Comparison of ENCODE assay signal across 9 mouse cellular contexts in genomic region chr5:103161196-103161540, GRCm38 (mm10). TPM values are rescaled to one million over a fixed set of nuclear protein-coding genes. Genes with fewer than 3 reads are reported as not detected.
DNase-seq lines count a peak whose midpoint lies in the region; ATAC-seq lines count a peak whose summit lies in the region.
"Had no signal": no experiment of that assay in that cellular context is flagged by ENCODE, and none has a peak within 500 bp of the region (broad histone marks: within the 10 kb centered on the region; RNA-seq: fewer than 3 reads in every experiment).

No protein-coding gene starts in this region.

- H3K36me3 ChIP-seq in hindbrain, embryonic 10.5 days: no peaks in the 10 kb centered on the region

- peak overlapping the region; percentile 83 for H3K27ac ChIP-seq in hindbrain, embryonic 10.5 days

- peaks cover 22% of the 10 kb centered on the region for H3K4me1 ChIP-seq in hindbrain, embryonic 10.5 days (replicated peaks)

- peak; percentile 91 for DNase-seq in R1 (ENCODE audit: low read depth, low spot score)
- peak; percentile 58 for DNase-seq in cerebellum, adult 11-12 months
- DNase-seq in hindbrain, embryonic 10.5 days (ENCODE audit: low spot score): peak; percentile 39
- peak; percentile 25 for DNase-seq in lung, postnatal 36 days
- no peak for DNase-seq in adrenal gland, postnatal 10 days
- no peak for DNase-seq in spleen, postnatal 14 days (ENCODE audit: low spot score in 2 of 2)

- no peak for ATAC-seq in erythroblast, adult 5-6 weeks (replicated peaks; ENCODE audit: low FRiP score, poor library complexity, severe bottlenecking)
- ATAC-seq in megakaryocyte progenitor cell, adult 5-6 weeks (replicated peaks; ENCODE audit: poor library complexity): no peak

- no peaks in the 10 kb centered on the region for H3K27me3 ChIP-seq in hindbrain, embryonic 10.5 days (ENCODE audit: insufficient read depth, poor library complexity, severe bottlenecking)

- no peak overlapping the region for H3K4me3 ChIP-seq in hindbrain, embryonic 10.5 days

- 32% methylated on average over 1 of the region's 1 CpGs for WGBS in hindbrain, embryonic 10.5 days

- H3K9me3 ChIP-seq in hindbrain, embryonic 10.5 days: no peaks in the 10 kb centered on the region

RNA-seq across cellular contexts. Expression of gene Mapk10, which starts 50.0 kb away (rescaled TPM):
- 18.2 and 48.1 TPM in 2 replicates for polyA plus RNA-seq in hindbrain, embryonic 10.5 days (2016; fragmentation: Nextera tagmentation; extraction: Ambion mirVana)
- not detected in 2 replicates for total RNA-seq in erythroblast, adult 5-6 weeks (2015; ENCODE audit: low replicate concordance)
- not detected in 2 replicates for total RNA-seq in erythroblast, adult 5-6 weeks (2017; ENCODE audit: low replicate concordance)
- total RNA-seq in adrenal gland, postnatal 10 days (2021): 10 to 100 TPM; 11.9 to 14.9 TPM
- total RNA-seq in megakaryocyte progenitor cell, adult 5-6 weeks (2015): not detected in 2 replicates
- total RNA-seq in megakaryocyte progenitor cell, adult 5-6 weeks (2017): not detected in 2 replicates
- total RNA-seq: hematopoietic stem cell, adult 5-6 weeks had no signal

Comparison
In these comparisons a context has a peak if more than half of its experiments do, and no peak if none do; other contexts are left out.
1. DNase-seq: peak in R1 (single experiment), cerebellum, adult 11-12 months (single experiment), hindbrain, embryonic 10.5 days (single experiment) and lung, postnatal 36 days (single experiment); none in adrenal gland, postnatal 10 days (single experiment) and spleen, postnatal 14 days (0 of 2).
2. RNA of gene Mapk10, which starts 50.0 kb away (total RNA-seq): 11.9 to 14.9 TPM in adrenal gland, postnatal 10 days; not detected in erythroblast, adult 5-6 weeks and not detected in megakaryocyte progenitor cell, adult 5-6 weeks; every median in the first group is over 10 times any median in the second.